Mouse (Mus musculus) left cerebral cortex, postnatal 36 days (tissue): ENCODE data around the gene Aco2. TPM values are rescaled to one million over a fixed set of nuclear protein-coding genes. Genes with fewer than 3 reads are reported as not detected.
"Not testable (repeated sequence)": the region's sequence is repeated elsewhere in the genome, so short reads cannot be mapped to it uniquely, and the experiment has no call there.

ENCODE experiments used
- DNase-seq, 2 experiments: peaks; one replicate each; pipeline ENCODE4 v3.0.0; 2021 to 2022; ENCODE audit warnings: low spot score in 2 of 2, mixed read lengths in 1 of 2
- intact Hi-C: fragments of 180-260 bp; cut with DNase I; formaldehyde crosslinking; loops from one replicate; pipeline ENCODE4 v1.15.1; 2025
- total RNA-seq, 2 experiments: library from RNA; stranded (reverse); gene quantifications; 2 replicates each; pipeline ENCODE4 v1.2.3; 2021

Gene Aco2
- total RNA-seq, 2 experiments from 2014 or later: 425 to 455 TPM

GRCm38 (mm10) chr15:81860471-81861135 lies 11.5 kb upstream of the Aco2 start:
- intact Hi-C loops: no loop called here
- DNase-seq: peak in 1 of 2 experiments; percentile 39

- DNase-seq: no peak
- intact Hi-C loops: no loop called here
These were observed 7.9 kb upstream of the Aco2 start for GRCm38 (mm10) chr15:81864238-81864637.

- intact Hi-C loops: no loop called here
- DNase-seq: no peak
These were observed 2.1 kb upstream of the Aco2 start for GRCm38 (mm10) chr15:81869985-81870384.

- intact Hi-C loops: loop anchor here (2.0 kb wide), 1 partner anchor 13 kb away; the partner anchor contains the start of gene Tob2
- DNase-seq: peak; percentile 84 to 86
These were observed 376 bp upstream of the Aco2 start, which contains the start of gene Phf5a for GRCm38 (mm10) chr15:81871604-81872261. Gene Phf5a (minus strand): TSS chr15:81871911.

- intact Hi-C loops: no loop called here
- peak; percentile 83 to 84 for DNase-seq
These were observed 7.7 kb downstream of the Aco2 start for GRCm38 (mm10) chr15:81879531-81880401.

GRCm38 (mm10) chr15:81882348-81882747 lies 10.2 kb downstream of the Aco2 start:
- DNase-seq: no peak
- intact Hi-C loops: no loop called here

GRCm38 (mm10) chr15:81885418-81885934 lies 13.4 kb downstream of the Aco2 start:
- intact Hi-C loops: no loop called here

GRCm38 (mm10) chr15:81886795-81887550 lies 14.9 kb downstream of the Aco2 start:
- DNase-seq: no peak
- intact Hi-C loops: no loop called here

More at GRCm38 (mm10) chr15:81885418-81885934, 13.4 kb downstream of the Aco2 start:
- DNase-seq: no peak

- intact Hi-C loops: no loop called here
- DNase-seq: no peak
These were observed 17.1 kb downstream of the Aco2 start for GRCm38 (mm10) chr15:81889175-81889574.

DNA sequence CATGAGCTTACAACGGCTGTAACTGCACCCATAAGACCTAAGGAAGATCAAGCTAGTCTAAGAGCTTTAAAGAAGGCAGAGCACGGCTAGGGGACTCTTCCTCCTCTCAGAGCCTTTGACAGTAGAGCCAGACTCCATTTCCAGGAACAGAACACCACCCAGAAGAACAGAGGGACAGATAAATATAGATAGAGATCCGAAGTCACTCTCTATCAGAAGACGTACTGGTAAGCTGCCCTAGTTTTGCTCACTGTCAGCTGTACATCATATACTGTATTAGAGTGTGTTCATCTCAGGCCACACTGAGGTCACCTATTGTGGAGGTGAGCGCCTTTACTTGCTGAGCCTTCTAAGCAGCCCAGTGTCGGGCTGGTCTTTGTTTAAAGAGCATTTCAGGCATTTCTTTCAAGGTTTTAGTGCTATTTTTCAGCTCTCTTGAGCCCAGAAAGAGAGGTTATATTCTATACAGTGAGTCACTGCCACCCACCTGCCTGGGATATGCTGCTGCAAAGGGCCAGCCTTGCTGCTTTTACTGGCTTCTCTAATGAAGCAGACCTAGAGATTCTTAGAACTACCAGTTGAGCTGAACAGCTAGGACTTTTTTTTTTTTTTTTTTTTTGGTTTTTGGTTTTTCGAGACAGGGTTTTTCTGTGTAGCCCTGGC lies 19.2 kb downstream of the Aco2 start:
- intact Hi-C loops: no loop called here
- DNase-seq: peak; percentile 56 to 67

DNA sequence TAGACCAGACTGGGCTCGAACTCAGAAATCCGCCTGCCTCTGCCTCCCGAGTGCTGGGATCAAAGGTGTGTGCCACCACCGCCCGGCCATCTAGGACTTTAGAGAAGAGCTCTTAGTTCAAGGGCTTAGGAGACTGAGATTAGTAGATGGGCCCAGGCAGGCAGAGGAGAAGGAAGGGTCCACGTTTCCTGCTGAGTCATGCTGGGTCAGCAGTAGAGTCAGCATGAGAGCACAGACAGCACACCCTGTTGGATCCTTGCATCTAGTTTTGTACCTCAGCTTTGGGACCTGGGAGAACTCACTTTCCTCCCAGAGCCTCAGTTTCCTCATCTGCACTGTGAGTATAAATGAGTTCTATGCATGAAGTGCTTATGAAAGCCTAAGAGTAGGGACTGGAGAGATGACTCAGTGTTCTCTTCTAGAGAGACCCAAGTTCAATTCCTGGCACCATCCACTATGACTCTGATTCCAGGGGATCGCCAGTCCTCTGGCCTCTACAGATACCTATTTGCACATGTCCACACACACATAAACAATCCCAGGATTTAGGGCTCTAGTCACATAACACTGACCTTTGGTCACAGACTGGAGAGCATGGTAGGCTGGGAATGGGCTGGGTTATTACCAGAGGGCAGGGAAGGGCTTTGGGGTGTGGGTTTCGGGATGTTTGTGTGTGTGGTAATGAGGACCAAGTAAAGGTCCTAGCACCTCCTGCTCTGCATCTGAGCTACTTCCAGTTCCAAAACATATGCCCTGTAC lies 19.9 kb downstream of the Aco2 start:
- intact Hi-C loops: no loop called here
- no peak for DNase-seq

DNA sequence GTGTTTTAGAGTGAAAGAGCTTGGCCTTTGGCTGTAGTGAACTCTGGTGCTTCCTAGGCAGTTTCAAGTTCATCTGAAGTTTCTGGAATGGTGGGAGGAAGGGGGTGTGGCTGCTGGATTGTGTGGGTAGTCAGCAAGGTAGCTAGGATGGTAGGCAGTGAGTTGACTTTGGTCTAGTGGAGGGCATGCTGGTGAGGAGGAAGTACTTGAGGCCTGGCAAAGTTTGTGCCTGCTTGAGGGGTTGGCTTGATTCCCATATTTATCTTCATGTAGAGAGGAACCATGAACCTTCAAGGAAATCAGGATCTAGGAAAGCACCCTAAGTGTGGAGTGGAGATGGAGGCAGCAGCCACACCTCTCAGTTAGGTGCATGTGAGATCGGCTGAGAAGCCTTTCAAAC lies 21.9 kb downstream of the Aco2 start:
- intact Hi-C loops: no loop called here
- DNase-seq: no peak

- intact Hi-C loops: no loop called here
- no peak for DNase-seq
These were observed 24.3 kb downstream of the Aco2 start for GRCm38 (mm10) chr15:81896407-81896806.

- intact Hi-C loops: no loop called here
- no peak for DNase-seq
These were observed 25.6 kb downstream of the Aco2 start for GRCm38 (mm10) chr15:81897607-81898285.

DNA sequence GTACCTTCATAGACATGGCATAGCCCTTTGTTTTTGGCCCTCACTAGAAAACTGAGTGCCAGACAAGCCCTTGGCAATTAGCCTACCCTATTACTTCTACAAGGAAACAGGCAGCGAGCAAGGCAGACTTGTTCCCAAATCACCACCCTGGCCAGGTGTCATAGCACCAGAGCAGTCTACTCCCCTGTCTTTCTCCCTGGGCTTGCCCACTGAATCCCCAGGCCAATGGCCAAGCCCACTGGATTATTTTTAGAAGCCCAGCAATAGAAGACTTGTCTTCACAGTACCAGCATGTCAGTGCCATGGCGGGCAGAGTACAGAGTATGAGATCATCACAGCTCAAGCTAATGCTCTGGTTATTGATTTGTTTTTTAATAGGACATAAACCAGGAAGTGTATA lies 26.6 kb downstream of the Aco2 start:
- DNase-seq: no peak
- intact Hi-C loops: no loop called here

DNA sequence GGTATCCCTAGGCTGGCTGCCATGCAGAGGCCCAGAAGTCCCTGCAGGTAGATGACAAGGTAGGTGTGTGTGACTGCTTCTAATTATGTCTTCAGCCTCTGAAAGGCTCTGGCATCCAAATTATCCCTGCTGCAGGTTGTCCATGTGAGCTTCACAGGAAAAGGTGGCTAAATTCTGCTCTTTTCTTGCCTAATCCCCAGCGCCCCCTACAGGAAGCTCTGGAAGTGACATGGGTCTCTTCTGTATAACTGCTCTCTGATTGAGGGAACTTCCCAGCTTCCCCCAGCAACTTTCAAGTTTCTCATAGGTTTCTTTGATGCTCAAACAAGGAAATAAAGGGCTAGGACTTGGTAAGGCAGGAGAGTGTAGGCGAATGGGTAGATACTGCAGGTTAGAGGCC lies 32.8 kb downstream of the Aco2 start:
- DNase-seq: peak; percentile 56 to 73
- intact Hi-C loops: loop anchor here (1.0 kb wide), 1 partner anchor 74 kb away; no protein-coding TSS in a partner anchor

DNA sequence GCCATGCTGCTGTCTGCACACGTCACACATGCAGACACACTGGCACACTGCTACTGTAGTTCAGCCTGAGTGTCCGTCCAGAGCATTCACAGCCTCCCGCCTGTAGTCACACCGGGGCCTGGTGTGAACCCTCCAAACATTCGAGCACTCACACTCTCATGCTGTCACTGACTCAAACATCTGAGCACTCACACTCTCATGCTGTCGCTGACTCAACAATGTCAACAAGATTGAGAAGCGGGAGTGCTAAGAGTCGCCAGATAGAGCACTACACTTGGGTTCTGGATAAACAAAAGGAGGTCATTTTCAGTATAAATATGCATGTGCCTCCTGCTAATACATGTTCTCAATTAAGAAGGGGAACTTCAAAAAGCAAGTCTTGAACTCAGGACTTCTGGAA lies 35.8 kb downstream of the Aco2 start:
- intact Hi-C loops: no loop called here
- no peak for DNase-seq

GRCm38 (mm10) chr15:81908767-81909166 lies 36.7 kb downstream of the Aco2 start:
- intact Hi-C loops: not testable (repeated sequence)

More at GRCm38 (mm10) chr15:81908767-81909166, 36.7 kb downstream of the Aco2 start:
- not testable (repeated sequence) for DNase-seq
